Mouse (Mus musculus): Measurements from ENCODE around the gene Tmem232. TPM values are rescaled to one million over a fixed set of nuclear protein-coding genes. Genes with fewer than 3 reads are reported as not detected.
"Not testable (repeated sequence)": the region's sequence is repeated elsewhere in the genome, so short reads cannot be mapped to it uniquely, and the experiment has no call there.

Gene Tmem232
- polyA plus RNA-seq, 1 experiment from 2014 or later: not detected

GRCm38 (mm10) chr17:65320623-65321022, 220.0 kb downstream of the Tmem232 start:
- no peak for DNase-seq (ENCODE audit: extremely low spot score, low spot score)
- no peaks in the 10 kb centered on the region for H3K4me1 ChIP-seq
- H3K36me3 ChIP-seq (replicated peaks): no peaks in the 10 kb centered on the region
- no peaks in the 10 kb centered on the region for H3K9me3 ChIP-seq
- no peak overlapping the region for H3K27ac ChIP-seq
- WGBS: 91% methylated on average over 6 of the region's 6 CpGs
- no peak overlapping the region for H3K4me3 ChIP-seq
- no peaks in the 10 kb centered on the region for H3K27me3 ChIP-seq (ENCODE audit: poor library complexity, severe bottlenecking)

- H3K9me3 ChIP-seq: no peaks in the 10 kb centered on the region
- no peak overlapping the region for H3K27ac ChIP-seq
- no peaks in the 10 kb centered on the region for H3K27me3 ChIP-seq (ENCODE audit: poor library complexity, severe bottlenecking)
- no peak overlapping the region for H3K4me3 ChIP-seq
- no peak for DNase-seq (ENCODE audit: extremely low spot score, low spot score)
- no peaks in the 10 kb centered on the region for H3K36me3 ChIP-seq (replicated peaks)
- H3K4me1 ChIP-seq: no peaks in the 10 kb centered on the region
These were observed 240.6 kb downstream of the Tmem232 start for GRCm38 (mm10) chr17:65299946-65300345.

- H3K4me1 ChIP-seq: no peaks in the 10 kb centered on the region
- H3K27me3 ChIP-seq (ENCODE audit: poor library complexity, severe bottlenecking): no peaks in the 10 kb centered on the region
- no peaks in the 10 kb centered on the region for H3K9me3 ChIP-seq
- 91% methylated on average over 5 of the region's 5 CpGs for WGBS
- no peak overlapping the region for H3K4me3 ChIP-seq
- no peak overlapping the region for H3K27ac ChIP-seq
- DNase-seq (ENCODE audit: extremely low spot score, low spot score): no peak
- no peaks in the 10 kb centered on the region for H3K36me3 ChIP-seq (replicated peaks)
These were observed 242.8 kb downstream of the Tmem232 start for GRCm38 (mm10) chr17:65297831-65298230.

GRCm38 (mm10) chr17:65252160-65252559, 288.4 kb downstream of the Tmem232 start:
- no peak overlapping the region for H3K27ac ChIP-seq
- no peak overlapping the region for H3K4me3 ChIP-seq
- DNase-seq (ENCODE audit: extremely low spot score, low spot score): no peak
- no peaks in the 10 kb centered on the region for H3K9me3 ChIP-seq
- H3K27me3 ChIP-seq (ENCODE audit: poor library complexity, severe bottlenecking): no peaks in the 10 kb centered on the region
- H3K4me1 ChIP-seq: no peaks in the 10 kb centered on the region
- H3K36me3 ChIP-seq (replicated peaks): no peaks in the 10 kb centered on the region
- 80% methylated on average over 2 of the region's 2 CpGs for WGBS

- no peak for DNase-seq (ENCODE audit: extremely low spot score, low spot score)
- Histone ChIP-seq H3K27me3 (ENCODE audit: poor library complexity, severe bottlenecking) (no peaks in the 10 kb centered on the region), H3K27ac (no peak overlapping the region), H3K9me3 (no peaks in the 10 kb centered on the region), H3K4me3 (no peak overlapping the region), H3K4me1 (no peaks in the 10 kb centered on the region), H3K36me3 (replicated peaks) (no peaks in the 10 kb centered on the region)
- 89% methylated on average over 8 of the region's 8 CpGs for WGBS
These were observed 290.3 kb downstream of the Tmem232 start for GRCm38 (mm10) chr17:65250261-65250660.

GRCm38 (mm10) chr17:65243716-65244115, 296.9 kb downstream of the Tmem232 start:
- H3K4me3 ChIP-seq: no peak overlapping the region
- H3K27me3 ChIP-seq (ENCODE audit: poor library complexity, severe bottlenecking): no peaks in the 10 kb centered on the region
- no peaks in the 10 kb centered on the region for H3K36me3 ChIP-seq (replicated peaks)
- WGBS: 87% methylated on average over 5 of the region's 5 CpGs
- H3K9me3 ChIP-seq: no peaks in the 10 kb centered on the region
- DNase-seq (ENCODE audit: extremely low spot score, low spot score): no peak
- H3K27ac ChIP-seq: no peak overlapping the region
- no peaks in the 10 kb centered on the region for H3K4me1 ChIP-seq

- H3K4me1 ChIP-seq: peaks cover 12% of the 10 kb centered on the region
- no peaks in the 10 kb centered on the region for H3K27me3 ChIP-seq (ENCODE audit: poor library complexity, severe bottlenecking)
- DNase-seq (ENCODE audit: extremely low spot score, low spot score): no peak
- 59% methylated on average over 6 of the region's 6 CpGs for WGBS
- no peak overlapping the region for H3K4me3 ChIP-seq
- no peak overlapping the region for H3K27ac ChIP-seq
- H3K9me3 ChIP-seq: no peaks in the 10 kb centered on the region
- no peaks in the 10 kb centered on the region for H3K36me3 ChIP-seq (replicated peaks)
These were observed 315.1 kb downstream of the Tmem232 start for GRCm38 (mm10) chr17:65225347-65225916.

GRCm38 (mm10) chr17:65221687-65222086, 318.9 kb downstream of the Tmem232 start:
- 92% methylated on average over 6 of the region's 6 CpGs for WGBS
- H3K9me3 ChIP-seq: not testable (repeated sequence)

More at GRCm38 (mm10) chr17:65221687-65222086, 318.9 kb downstream of the Tmem232 start:
- not testable (repeated sequence) for H3K36me3 ChIP-seq (replicated peaks); H3K4me3 ChIP-seq; H3K27me3 ChIP-seq (ENCODE audit: poor library complexity, severe bottlenecking); H3K27ac ChIP-seq; DNase-seq (ENCODE audit: extremely low spot score, low spot score)
- peaks cover 12% of the 10 kb centered on the region for H3K4me1 ChIP-seq

Small RNA genes within 50 kb of the gene (microRNA-seq; reads per million reads assigned to microRNA genes)
- not detected for gene Gm25731

Other genes starting within 250 kb of the Tmem232 start
- 159 and 174 TPM in 2 replicates for gene Vapa, start 72.8 kb upstream of the Tmem232 start, polyA plus RNA-seq (2016; fragmentation: Nextera tagmentation; extraction: Ambion mirVana)
- not detected in 2 replicates for gene Txndc2, start 101.4 kb upstream of the Tmem232 start, polyA plus RNA-seq (2016; fragmentation: Nextera tagmentation; extraction: Ambion mirVana)
- 58.6 and 64.7 TPM in 2 replicates for gene Rab31, start 232.0 kb upstream of the Tmem232 start, polyA plus RNA-seq (2016; fragmentation: Nextera tagmentation; extraction: Ambion mirVana)
- 61.5 and 66.0 TPM in 2 replicates for gene Ppp4r1, start 241.8 kb upstream of the Tmem232 start, polyA plus RNA-seq (2016; fragmentation: Nextera tagmentation; extraction: Ambion mirVana)